Mouse (Mus musculus) neural tube, embryonic 11.5 days (tissue): ENCODE data around the gene Eef1g. TPM values are rescaled to one million over a fixed set of nuclear protein-coding genes. Genes with fewer than 3 reads are reported as not detected.

ENCODE experiments used
- ATAC-seq: fragments of 200-750 bp; cut with Nextera tagmentation; 2 replicates; pipeline ENCODE4 v1.8.0; 2017; ENCODE audit warnings: moderate number of reproducible peaks, mild to moderate bottlenecking, moderate TSS enrichment, moderate library complexity; ENCODE audit not compliant: insufficient read depth, low FRiP score, low TSS enrichment
- DNase-seq: peaks from one replicate; pipeline ENCODE4 v3.0.0-alpha.2; 2015; ENCODE audit warnings: low spot score
- H3K27ac ChIP-seq: fragments of 300-500 bp; sonication (generic); 2 replicates; pipeline ENCODE4 v1.5.1; 2014; ENCODE audit warnings: low read depth, mild to moderate bottlenecking, low read length
- H3K27me3 ChIP-seq: fragments of 300-500 bp; sonication (generic); 2 replicates; pipeline ENCODE4 v1.6.1; 2014; ENCODE audit warnings: mild to moderate bottlenecking, low read length, mixed read lengths; ENCODE audit not compliant: control insufficient read depth, insufficient read depth
- H3K36me3 ChIP-seq: fragments of 300-500 bp; sonication (generic); 2 replicates; pipeline ENCODE4 v1.6.1; 2014; ENCODE audit warnings: mild to moderate bottlenecking, low read length, moderate library complexity, mixed read lengths; ENCODE audit not compliant: control insufficient read depth, insufficient read depth
- H3K4me1 ChIP-seq: fragments of 300-500 bp; sonication (generic); 2 replicates; pipeline ENCODE4 v1.6.1; 2014; ENCODE audit warnings: low read length, mixed read lengths; ENCODE audit not compliant: control insufficient read depth, insufficient read depth
- H3K4me2 ChIP-seq: fragments of 300-500 bp; sonication (generic); 2 replicates; pipeline ENCODE4 v1.6.1; 2014; ENCODE audit warnings: low read depth, mild to moderate bottlenecking, moderate library complexity
- H3K4me3 ChIP-seq: fragments of 300-500 bp; sonication (generic); 2 replicates; pipeline ENCODE4 v1.5.1; 2014; ENCODE audit warnings: low read depth, low read length
- H3K9ac ChIP-seq: fragments of 300-500 bp; sonication (generic); 2 replicates; pipeline ENCODE4 v1.6.1; 2014; ENCODE audit warnings: mild to moderate bottlenecking, low read length
- H3K9me3 ChIP-seq: fragments of 300-500 bp; sonication (generic); 2 replicates; pipeline ENCODE4 v1.6.1; 2016; ENCODE audit warnings: low read length; ENCODE audit not compliant: control insufficient read depth
- WGBS: fragments of 180-500 bp; shearing (Covaris S2); extraction: QIAGEN DNeasy Blood & Tissue Kit; methylation state at CpG from one replicate; pipeline ENCODE4 v1.1.7; 2014; 5-methylcytosine and 5-hydroxymethylcytosine counted together
- polyA plus RNA-seq: library from polyadenylated mRNA; unstranded; fragments of >200 nt; fragmentation: Nextera tagmentation; extraction: Ambion mirVana; gene quantifications from 2 replicates; pipeline ENCODE4 v1.2.1, GENCODE M21; 2014

Gene Eef1g
- 468 and 469 TPM in 2 replicates for polyA plus RNA-seq

DNA sequence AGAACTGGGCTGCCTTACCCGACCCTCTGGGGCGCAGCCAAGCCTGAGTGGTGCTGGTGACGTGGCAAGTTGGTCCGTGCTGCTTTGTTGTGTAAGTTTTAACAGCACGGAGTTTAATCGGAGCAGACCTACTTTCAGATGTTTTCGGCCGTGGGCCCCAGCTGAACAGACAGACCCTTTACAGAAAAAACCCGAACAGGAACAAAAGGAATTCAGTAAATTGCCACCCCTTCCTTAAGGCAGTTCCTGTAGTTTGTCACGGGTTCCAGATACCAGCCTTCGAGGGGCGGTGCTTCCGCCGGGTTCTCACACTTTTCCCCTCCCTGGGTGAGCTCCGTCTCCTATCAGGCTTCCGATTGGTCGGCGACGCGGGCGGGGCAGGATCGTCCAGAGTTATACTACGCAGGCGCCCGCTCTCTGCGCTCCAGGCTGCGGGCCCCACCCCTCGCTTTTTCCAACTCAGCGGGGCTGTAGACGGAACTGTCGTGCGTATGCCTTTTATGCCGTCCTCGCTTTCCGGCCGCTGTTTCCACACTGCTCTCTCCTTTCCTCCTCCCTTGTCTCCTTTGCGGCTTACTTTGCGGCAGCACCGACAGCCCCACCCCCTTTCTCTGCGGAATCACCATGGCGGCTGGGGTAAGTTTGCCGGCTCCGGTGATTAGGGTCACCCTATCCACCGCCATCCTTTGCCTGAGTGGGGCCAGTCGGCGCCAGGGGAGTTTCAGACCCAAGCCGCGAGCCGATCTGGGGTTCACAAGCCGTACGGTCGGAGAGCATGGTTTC, at the start of gene Eef1g:
Gene Eef1g, plus strand, starts transcription at position 452 of the 783 bp plus-strand sequence.
- under 1% methylated on average over 52 of the region's 52 CpGs for WGBS
- Histone ChIP-seq H3K27ac (peak within 1 kb of the TSS; percentile 79), H3K4me3 (peak within 1 kb of the TSS; percentile 92), H3K4me2 (peak within 1 kb of the TSS; percentile 85), H3K36me3 (peaks cover 37% of the 10 kb centered on the region), H3K9me3 (no peaks in the 10 kb centered on the region), H3K27me3 (no peaks in the 10 kb centered on the region), H3K4me1 (no peaks in the 10 kb centered on the region), H3K9ac (peak within 1 kb of the TSS; percentile 93)
- ATAC-seq, result peak; percentile 98
- peak; percentile 99 for DNase-seq

DNA sequence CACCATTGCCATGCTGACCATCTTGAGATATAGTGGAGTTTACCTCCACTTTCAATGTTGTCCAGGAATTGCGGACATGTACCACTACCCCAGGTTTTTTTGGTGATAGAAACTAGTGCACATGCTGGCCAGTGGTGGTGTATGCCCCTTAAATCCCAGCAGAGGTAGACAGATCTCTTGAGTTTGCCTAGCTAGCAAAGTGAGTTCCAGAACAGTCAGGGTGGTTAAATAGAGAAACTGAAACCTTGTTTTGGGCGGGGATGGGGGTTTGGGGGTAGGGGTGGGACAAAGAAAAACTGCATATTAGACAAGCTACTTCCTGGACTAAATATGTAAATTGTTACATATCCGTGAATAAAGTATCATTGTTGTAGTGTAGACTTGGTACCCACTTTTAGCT, 47.8 kb upstream of the Eef1g start:
- H3K4me1 ChIP-seq, result peaks cover 12% of the 10 kb centered on the region
- no peak for ATAC-seq
- WGBS, result 90% methylated on average over 3 of the region's 3 CpGs
- no peak for DNase-seq
- H3K4me3 ChIP-seq, result no peak overlapping the region
- no peak overlapping the region for H3K9ac ChIP-seq
- H3K27ac ChIP-seq, result no peak overlapping the region
- H3K9me3 ChIP-seq, result no peaks in the 10 kb centered on the region
- peaks cover 16% of the 10 kb centered on the region for H3K36me3 ChIP-seq
- no peaks in the 10 kb centered on the region for H3K27me3 ChIP-seq
- H3K4me2 ChIP-seq, result no peak overlapping the region

DNA sequence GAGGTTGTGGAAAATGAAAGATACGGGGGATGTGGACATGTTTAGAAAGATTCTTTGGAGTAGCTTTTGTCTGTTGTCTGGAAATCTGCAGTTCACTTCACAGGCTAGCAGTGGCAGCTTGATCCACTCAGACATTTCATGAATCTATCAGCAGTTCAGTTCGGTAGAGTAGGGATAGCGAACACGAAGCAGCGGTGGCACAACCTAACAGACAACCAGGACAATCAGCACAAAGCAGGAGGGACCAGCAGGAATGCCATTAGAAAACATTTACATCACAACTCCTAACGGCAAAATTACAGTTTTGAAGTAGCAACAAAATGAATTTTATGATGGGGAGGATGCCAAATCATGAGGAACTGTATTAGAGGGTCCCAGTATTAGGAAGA, 47.2 kb upstream of the Eef1g start:
- H3K4me3 ChIP-seq, result peak overlapping the region; percentile 86
- DNase-seq (no peak), ATAC-seq (no peak; the same call in 1 of the 2 replicates)
- H3K27me3 ChIP-seq, result no peaks in the 10 kb centered on the region
- H3K4me2 ChIP-seq, result peak overlapping the region; percentile 83
- peak overlapping the region; percentile 60 for H3K27ac ChIP-seq
- WGBS, result 61% methylated on average over 6 of the region's 6 CpGs
- H3K4me1 ChIP-seq, result peaks cover 12% of the 10 kb centered on the region
- H3K9me3 ChIP-seq, result no peaks in the 10 kb centered on the region
- H3K9ac ChIP-seq, result peak overlapping the region; percentile 84
- peaks cover 12% of the 10 kb centered on the region for H3K36me3 ChIP-seq

DNA sequence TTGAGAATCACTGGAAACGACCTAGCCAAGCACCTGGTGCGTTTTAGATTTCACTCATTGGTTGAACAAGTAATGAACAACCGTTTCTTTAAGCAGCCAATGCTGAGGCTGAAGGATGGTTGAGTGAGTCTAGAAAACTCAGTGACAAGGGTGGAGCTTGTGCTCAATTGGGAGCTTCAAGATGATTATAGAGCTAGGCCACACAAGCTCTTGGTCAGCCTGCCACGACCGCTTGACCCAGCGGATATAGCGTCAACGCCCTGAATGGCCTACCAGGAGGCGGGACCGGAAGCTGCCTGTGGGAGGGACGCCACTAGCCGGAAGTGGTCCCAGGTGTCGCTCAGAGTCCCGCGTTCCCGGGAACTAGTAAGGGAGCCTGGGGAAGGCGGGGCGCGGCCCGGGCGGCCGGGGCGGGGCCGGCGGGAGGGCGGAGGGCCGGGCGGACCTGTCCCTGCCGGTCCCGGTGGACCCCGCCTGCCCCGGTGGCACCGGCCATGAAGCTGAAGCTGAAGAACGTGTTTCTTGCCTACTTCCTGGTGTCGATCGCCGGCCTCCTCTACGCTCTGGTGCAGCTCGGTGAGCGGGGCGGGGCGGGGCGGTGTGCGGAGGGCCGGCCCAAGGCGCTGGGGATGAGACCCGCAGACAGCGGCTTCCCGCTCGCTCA, 46.6 kb upstream of the Eef1g start, which contains the start of gene B3gat3:
Gene B3gat3, plus strand, starts transcription at position 302 of the 664 bp plus-strand sequence.
- Histone ChIP-seq H3K4me1 (peaks cover 12% of the 10 kb centered on the region), H3K27me3 (no peaks in the 10 kb centered on the region), H3K4me3 (peak within 1 kb of the TSS; percentile 86), H3K9me3 (no peaks in the 10 kb centered on the region), H3K27ac (peak within 1 kb of the TSS; percentile 60), H3K36me3 (peaks cover 7% of the 10 kb centered on the region), H3K4me2 (peak within 1 kb of the TSS; percentile 83), H3K9ac (peak within 1 kb of the TSS; percentile 84)
- 2% methylated on average over 47 of the region's 50 CpGs for WGBS
- peak; percentile 97 for ATAC-seq
- peak; percentile 93 for DNase-seq

DNA sequence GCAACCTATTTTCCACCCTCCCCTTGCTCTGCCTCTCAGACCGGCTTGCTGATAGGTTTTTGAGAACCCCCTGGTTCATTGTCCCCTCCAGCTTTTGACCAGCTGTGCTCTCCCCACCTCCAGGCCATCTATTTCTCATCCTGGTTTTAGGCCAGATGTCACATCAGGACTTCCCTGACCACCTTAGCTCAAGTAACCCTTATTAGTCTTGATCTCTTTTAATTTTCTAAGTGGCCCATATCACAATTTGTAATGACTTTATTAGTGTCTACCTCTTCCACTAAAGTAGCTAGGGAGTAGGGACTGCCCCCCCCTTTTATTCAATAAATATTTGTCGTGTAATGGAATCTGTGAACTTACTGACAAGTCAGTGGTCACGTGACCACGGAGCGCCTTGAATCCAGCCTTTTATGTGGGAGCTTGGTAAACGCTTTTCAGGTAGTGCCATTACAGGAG, 46.0 kb upstream of the Eef1g start:
- Histone ChIP-seq H3K9ac (peak overlapping the region; percentile 84), H3K27me3 (no peaks in the 10 kb centered on the region), H3K36me3 (peaks cover 4% of the 10 kb centered on the region), H3K4me2 (peak overlapping the region; percentile 83), H3K9me3 (no peaks in the 10 kb centered on the region), H3K4me1 (peaks cover 12% of the 10 kb centered on the region), H3K4me3 (peak overlapping the region; percentile 86), H3K27ac (peak overlapping the region; percentile 60)
- DNase-seq (no peak), ATAC-seq (peak; percentile 3; the same call in 1 of the 2 replicates)
- WGBS, result 2% methylated on average over 6 of the region's 6 CpGs

DNA sequence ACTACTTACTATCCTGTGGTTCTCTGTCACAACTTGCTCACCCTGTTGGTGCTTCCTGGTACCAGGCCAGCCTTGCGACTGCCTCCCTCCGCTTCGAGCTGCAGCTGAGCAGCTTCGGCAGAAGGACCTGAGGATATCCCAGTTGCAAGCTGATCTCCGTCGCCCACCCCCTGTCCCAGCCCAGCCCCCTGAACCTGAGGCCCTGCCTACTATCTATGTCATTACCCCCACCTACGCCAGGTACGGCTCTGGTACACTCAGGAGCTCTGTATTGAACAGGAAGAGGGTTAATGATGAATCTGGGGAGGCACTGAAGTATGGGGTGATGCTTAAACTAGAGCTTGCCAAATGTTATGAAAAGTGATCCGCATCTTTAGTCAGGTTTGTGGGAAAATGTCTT, 45.1 kb upstream of the Eef1g start:
- ATAC-seq (no peak), DNase-seq (no peak)
- Histone ChIP-seq H3K4me2 (peak overlapping the region; percentile 9; the same call in 1 of the 2 replicates), H3K9ac (peak overlapping the region; percentile 84), H3K36me3 (peaks cover 4% of the 10 kb centered on the region; the same call in 1 of the 2 replicates), H3K4me3 (no peak overlapping the region), H3K27me3 (no peaks in the 10 kb centered on the region), H3K4me1 (peaks cover 12% of the 10 kb centered on the region), H3K9me3 (no peaks in the 10 kb centered on the region), H3K27ac (no peak overlapping the region)
- WGBS, result 86% methylated on average over 9 of the region's 9 CpGs

DNA sequence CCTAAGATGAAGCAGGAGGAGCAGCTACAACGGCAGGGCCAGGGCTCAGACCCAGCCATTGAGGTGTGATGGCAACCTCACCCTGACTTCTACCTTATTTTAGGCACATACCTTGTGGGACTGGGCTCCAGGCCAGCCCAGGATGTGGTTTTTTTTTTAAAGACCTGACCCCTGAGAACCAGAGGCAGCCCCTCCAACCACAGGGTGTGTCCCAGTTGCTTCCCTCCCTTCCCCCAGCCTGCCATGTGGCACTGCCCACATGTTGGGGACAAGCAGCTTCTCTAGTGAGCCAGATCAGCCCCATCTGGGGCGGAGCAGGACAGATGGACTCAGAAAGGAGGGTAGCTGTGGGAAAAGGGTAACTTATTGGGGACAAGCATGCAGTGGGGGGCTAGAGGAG, 40.1 kb upstream of the Eef1g start:
- ATAC-seq, result no peak
- no peaks in the 10 kb centered on the region for H3K27me3 ChIP-seq
- 90% methylated on average over 2 of the region's 2 CpGs for WGBS
- peaks cover 6% of the 10 kb centered on the region for H3K36me3 ChIP-seq
- H3K27ac ChIP-seq, result no peak overlapping the region
- peaks cover 5% of the 10 kb centered on the region; the same call in 1 of the 2 replicates for H3K4me1 ChIP-seq
- H3K4me2 ChIP-seq, result no peak overlapping the region
- H3K4me3 ChIP-seq, result no peak overlapping the region
- DNase-seq, result no peak
- H3K9ac ChIP-seq, result no peak overlapping the region
- no peaks in the 10 kb centered on the region for H3K9me3 ChIP-seq

DNA sequence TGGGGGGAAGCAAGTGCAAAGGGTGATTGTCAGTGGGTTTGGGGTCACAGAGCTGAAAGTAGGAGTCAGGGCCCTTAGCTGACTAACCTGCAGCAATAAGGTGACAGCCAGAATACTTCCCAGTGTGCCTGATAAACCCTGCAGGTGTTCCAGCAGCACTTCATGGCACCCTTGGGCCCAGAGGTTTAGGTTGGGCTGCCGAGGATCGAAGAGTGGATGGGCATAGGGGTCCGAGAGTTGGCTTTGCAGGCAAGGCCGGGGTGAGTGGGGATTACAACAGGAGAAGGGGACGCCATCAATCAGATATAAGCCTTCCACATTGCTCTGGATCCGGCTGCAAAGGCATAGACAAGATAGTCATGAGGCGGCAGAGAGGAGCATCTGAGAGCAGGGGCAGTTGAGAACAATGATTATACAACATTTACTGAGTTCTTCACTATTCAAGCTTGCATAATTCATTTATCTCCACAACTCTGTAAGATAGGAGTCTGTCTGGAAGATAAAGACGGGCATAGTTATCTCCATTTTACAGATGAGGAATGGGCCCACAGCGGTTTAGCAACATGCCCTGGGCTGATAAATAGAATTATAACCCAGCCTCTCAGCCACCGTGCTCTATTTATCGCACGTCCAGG, 38.8 kb upstream of the Eef1g start:
- Histone ChIP-seq H3K9me3 (no peaks in the 10 kb centered on the region), H3K27ac (no peak overlapping the region), H3K27me3 (no peaks in the 10 kb centered on the region), H3K4me3 (no peak overlapping the region), H3K36me3 (peaks cover 6% of the 10 kb centered on the region), H3K4me2 (no peak overlapping the region), H3K4me1 (peaks cover 5% of the 10 kb centered on the region; the same call in 1 of the 2 replicates), H3K9ac (no peak overlapping the region)
- DNase-seq (no peak), ATAC-seq (no peak)
- 90% methylated on average over 12 of the region's 12 CpGs for WGBS
